Mouse (Mus musculus) heart, embryonic 13.5 days (tissue): ENCODE measurements around the gene Smim1. TPM values are rescaled to one million over a fixed set of nuclear protein-coding genes. Genes with fewer than 3 reads are reported as not detected.
A peak's percentile ranks its signal among the peaks of the same experiment; 100 is the strongest.

Source experiments
- ATAC-seq: fragments of 200-750 bp; cut with Nextera tagmentation; 2 replicates; pipeline ENCODE4 v1.8.0; 2017; ENCODE audit warnings: moderate TSS enrichment; ENCODE audit not compliant: insufficient number of reproducible peaks, low FRiP score, low TSS enrichment; ENCODE audit errors: extremely low read depth
- H3K27ac ChIP-seq: fragments of 300-500 bp; sonication (generic); replicated peaks from 2 replicates; pipeline ENCODE4 v1.5.1; 2015; ENCODE audit warnings: moderate library complexity, mild to moderate bottlenecking, inconsistent platforms
- H3K27me3 ChIP-seq: fragments of 300-500 bp; sonication (generic); replicated peaks from 2 replicates; pipeline ENCODE4 v1.6.1; 2015; ENCODE audit warnings: mild to moderate bottlenecking, inconsistent platforms
- H3K36me3 ChIP-seq: fragments of 300-500 bp; sonication (generic); 2 replicates; pipeline ENCODE4 v1.6.1; 2015; ENCODE audit warnings: mild to moderate bottlenecking, inconsistent platforms
- H3K4me1 ChIP-seq: fragments of 300-500 bp; sonication (generic); 2 replicates; pipeline ENCODE4 v1.6.1; 2015; ENCODE audit warnings: inconsistent platforms
- H3K4me2 ChIP-seq: fragments of 300-500 bp; sonication (generic); 2 replicates; pipeline ENCODE4 v1.6.1; 2015; ENCODE audit warnings: inconsistent platforms, mild to moderate bottlenecking, moderate library complexity
- H3K4me3 ChIP-seq: fragments of 300-500 bp; sonication (generic); 2 replicates; pipeline ENCODE4 v1.5.1; 2015; ENCODE audit warnings: moderate library complexity, mild to moderate bottlenecking, inconsistent platforms
- H3K9ac ChIP-seq: fragments of 300-500 bp; sonication (generic); 2 replicates; pipeline ENCODE4 v1.6.1; 2015; ENCODE audit warnings: inconsistent platforms, mild to moderate bottlenecking, moderate library complexity
- H3K9me3 ChIP-seq: fragments of 300-500 bp; sonication (generic); 2 replicates; pipeline ENCODE4 v1.6.1; 2016; ENCODE audit warnings: inconsistent platforms
- WGBS: fragments of 180-500 bp; shearing (Covaris S2); methylation state at CpG from one replicate; pipeline ENCODE4 v1.1.7; 2015; ENCODE audit warnings: mixed read lengths; 5-methylcytosine and 5-hydroxymethylcytosine counted together
- polyA plus RNA-seq: library from polyadenylated mRNA; unstranded; fragments of >200 nt; fragmentation: Nextera tagmentation; extraction: Ambion mirVana; gene quantifications from 2 replicates; pipeline ENCODE4 v1.2.1, GENCODE M21; 2015

The Smim1 gene
- polyA plus RNA-seq, 1 experiment from 2014 or later = 68.2 TPM

GRCm38 (mm10) chr4:153979243-153979642, 46.8 kb downstream of the Smim1 start:
- WGBS = 84% methylated on average over 10 of the region's 10 CpGs
- no peak overlapping the region for H3K27ac ChIP-seq
- no peak for ATAC-seq
- H3K27me3 ChIP-seq = no peaks in the 10 kb centered on the region
- H3K9ac ChIP-seq = no peak overlapping the region
- H3K9me3 ChIP-seq = no peaks in the 10 kb centered on the region
- peaks cover 19% of the 10 kb centered on the region for H3K4me1 ChIP-seq
- H3K36me3 ChIP-seq = peaks cover 55% of the 10 kb centered on the region
- no peak overlapping the region for H3K4me3 ChIP-seq
- H3K4me2 ChIP-seq = no peak overlapping the region

GRCm38 (mm10) chr4:153975768-153976167, 50.3 kb downstream of the Smim1 start:
- H3K4me2 ChIP-seq = peak overlapping the region; percentile 90
- 39% methylated on average over 6 of the region's 6 CpGs for WGBS
- no peaks in the 10 kb centered on the region for H3K27me3 ChIP-seq
- ATAC-seq = no peak
- peak overlapping the region; percentile 94 for H3K9ac ChIP-seq
- H3K27ac ChIP-seq = no peak overlapping the region
- peak overlapping the region; percentile 99 for H3K4me3 ChIP-seq
- H3K9me3 ChIP-seq = no peaks in the 10 kb centered on the region
- peaks cover 33% of the 10 kb centered on the region for H3K36me3 ChIP-seq
- peaks cover 28% of the 10 kb centered on the region for H3K4me1 ChIP-seq

GRCm38 (mm10) chr4:153975292-153975662, 50.8 kb downstream of the Smim1 start:
- peak; percentile 20; the same call in 1 of the 2 replicates for ATAC-seq
- H3K27ac ChIP-seq = peak overlapping the region; percentile 69
- H3K36me3 ChIP-seq = peaks cover 33% of the 10 kb centered on the region
- H3K4me3 ChIP-seq = peak overlapping the region; percentile 99
- H3K27me3 ChIP-seq = no peaks in the 10 kb centered on the region
- H3K4me2 ChIP-seq = peak overlapping the region; percentile 90
- H3K9ac ChIP-seq = peak overlapping the region; percentile 94
- H3K9me3 ChIP-seq = no peaks in the 10 kb centered on the region
- H3K4me1 ChIP-seq = peaks cover 28% of the 10 kb centered on the region
- WGBS = under 1% methylated on average over 33 of the region's 33 CpGs

GRCm38 (mm10) chr4:153974431-153975291, 51.4 kb downstream of the Smim1 start, which contains the start of the genes Dffb and Cep104:
Gene Dffb, minus strand, starts transcription at chr4:153975126.
Gene Cep104, plus strand, starts transcription at chr4:153975194.
- H3K4me3 ChIP-seq = peak within 1 kb of the TSS; percentile 99
- ATAC-seq = peak; percentile 91
- H3K9me3 ChIP-seq = no peaks in the 10 kb centered on the region
- peak within 1 kb of the TSS; percentile 94 for H3K9ac ChIP-seq
- H3K36me3 ChIP-seq = peaks cover 33% of the 10 kb centered on the region
- peaks cover 28% of the 10 kb centered on the region for H3K4me1 ChIP-seq
- H3K27ac ChIP-seq = peak within 1 kb of the TSS; percentile 69
- peak within 1 kb of the TSS; percentile 90 for H3K4me2 ChIP-seq
- 1% methylated on average over 68 of the region's 68 CpGs for WGBS
- no peaks in the 10 kb centered on the region for H3K27me3 ChIP-seq

Other genes starting within 250 kb of the Smim1 start
- gene A430005L14Rik, start 69.0 kb downstream of the Smim1 start, polyA plus RNA-seq = 46.0 and 51.7 TPM in 2 replicates
- 7.6 and 9.1 TPM in 2 replicates for gene Dffb, start 51.1 kb downstream of the Smim1 start, polyA plus RNA-seq
- 12.9 TPM in 2 replicates for gene Cep104, start 51.0 kb downstream of the Smim1 start, polyA plus RNA-seq
- 13.3 and 13.9 TPM in 2 replicates for gene Lrrc47, start 14.5 kb downstream of the Smim1 start, polyA plus RNA-seq
- not detected in 2 replicates for gene Ccdc27, start 16.4 kb upstream of the Smim1 start, polyA plus RNA-seq
- 0.07 and 0.10 TPM in 2 replicates for gene Trp73, start 114.0 kb upstream of the Smim1 start, polyA plus RNA-seq
- gene Wrap73, start 116.1 kb upstream of the Smim1 start, polyA plus RNA-seq = 22.6 and 24.3 TPM in 2 replicates
- 119 and 121 TPM in 2 replicates for gene Tprgl, start 134.4 kb upstream of the Smim1 start, polyA plus RNA-seq
- 25.9 and 28.4 TPM in 2 replicates for gene Megf6, start 144.5 kb upstream of the Smim1 start, polyA plus RNA-seq